Mouse (Mus musculus): ENCODE measurements at regions not wholly inside any gene's neighbourhood (a gene's known extent, or its start where the extent isn't known, plus 50 kb on each side); places are given as distances from the start of the nearest gene placed in this dataset.

GRCm38 (mm10) chr10:126763976-126764375 lies 137.2 kb downstream of the Atp23 start:
- 49% methylated on average over 5 of the region's 5 CpGs for WGBS (ENCODE audit: insufficient replicate concordance)
- no peaks in the 10 kb centered on the region for H3K36me3 ChIP-seq (ENCODE audit: control insufficient read depth, insufficient read depth)
- H3K27me3 ChIP-seq (ENCODE audit: control insufficient read depth, insufficient read depth, low read depth, low read length) = no peaks in the 10 kb centered on the region
- H3K4me3 ChIP-seq (ENCODE audit: low read depth, low read length) = no peak overlapping the region
- no peak overlapping the region for H3K9ac ChIP-seq (ENCODE audit: low read depth, low read length)
- no peak overlapping the region for H3K27ac ChIP-seq (ENCODE audit: low read length)
- no peaks in the 10 kb centered on the region for H3K4me1 ChIP-seq (ENCODE audit: control insufficient read depth, low read depth, low read length)
- no peak for ATAC-seq (ENCODE audit: low read depth)
- H3K4me2 ChIP-seq (ENCODE audit: low read depth, low read length) = no peak overlapping the region
- H3K9me3 ChIP-seq (replicated peaks; ENCODE audit: control insufficient read depth, low read length) = no peaks in the 10 kb centered on the region

- Histone ChIP-seq H3K4me2 (ENCODE audit: low read depth, low read length) (no peak overlapping the region), H3K4me1 (ENCODE audit: control insufficient read depth, low read depth, low read length) (no peaks in the 10 kb centered on the region), H3K27ac (ENCODE audit: low read length) (no peak overlapping the region), H3K9ac (ENCODE audit: low read depth, low read length) (no peak overlapping the region), H3K9me3 (replicated peaks; ENCODE audit: control insufficient read depth, low read length) (no peaks in the 10 kb centered on the region), H3K4me3 (ENCODE audit: low read depth, low read length) (no peak overlapping the region), H3K27me3 (ENCODE audit: control insufficient read depth, insufficient read depth, low read depth, low read length) (no peaks in the 10 kb centered on the region), H3K36me3 (ENCODE audit: control insufficient read depth, insufficient read depth) (no peaks in the 10 kb centered on the region)
- 74% methylated on average over 7 of the region's 7 CpGs for WGBS (ENCODE audit: insufficient replicate concordance)
- no peak for ATAC-seq (ENCODE audit: low read depth)
These were observed 142.5 kb downstream of the Atp23 start for GRCm38 (mm10) chr10:126758682-126759081.

GRCm38 (mm10) chr10:126753201-126753600 lies 148.0 kb downstream of the Atp23 start:
- H3K36me3 ChIP-seq (ENCODE audit: control insufficient read depth, insufficient read depth) = no peaks in the 10 kb centered on the region
- no peaks in the 10 kb centered on the region for H3K4me1 ChIP-seq (ENCODE audit: control insufficient read depth, low read depth, low read length)
- 53% methylated on average over 6 of the region's 6 CpGs for WGBS (ENCODE audit: insufficient replicate concordance)
- no peak for ATAC-seq (ENCODE audit: low read depth)
- no peak overlapping the region for H3K4me3 ChIP-seq (ENCODE audit: low read depth, low read length)
- no peak overlapping the region for H3K4me2 ChIP-seq (ENCODE audit: low read depth, low read length)
- no peak overlapping the region for H3K27ac ChIP-seq (ENCODE audit: low read length)
- no peaks in the 10 kb centered on the region for H3K27me3 ChIP-seq (ENCODE audit: control insufficient read depth, insufficient read depth, low read depth, low read length)
- no peaks in the 10 kb centered on the region for H3K9me3 ChIP-seq (replicated peaks; ENCODE audit: control insufficient read depth, low read length)
- H3K9ac ChIP-seq (ENCODE audit: low read depth, low read length) = no peak overlapping the region

GRCm38 (mm10) chr10:126752699-126753098 lies 148.5 kb downstream of the Atp23 start:
- Histone ChIP-seq H3K4me1 (ENCODE audit: control insufficient read depth, low read depth, low read length) (no peaks in the 10 kb centered on the region), H3K4me3 (ENCODE audit: low read depth, low read length) (no peak overlapping the region), H3K9ac (ENCODE audit: low read depth, low read length) (no peak overlapping the region), H3K4me2 (ENCODE audit: low read depth, low read length) (no peak overlapping the region), H3K27ac (ENCODE audit: low read length) (no peak overlapping the region), H3K36me3 (ENCODE audit: control insufficient read depth, insufficient read depth) (no peaks in the 10 kb centered on the region), H3K27me3 (ENCODE audit: control insufficient read depth, insufficient read depth, low read depth, low read length) (no peaks in the 10 kb centered on the region), H3K9me3 (replicated peaks; ENCODE audit: control insufficient read depth, low read length) (no peaks in the 10 kb centered on the region)
- 52% methylated on average over 11 of the region's 11 CpGs for WGBS (ENCODE audit: insufficient replicate concordance)
- ATAC-seq (ENCODE audit: low read depth) = no peak

- H3K36me3 ChIP-seq (ENCODE audit: control insufficient read depth, insufficient read depth) = no peaks in the 10 kb centered on the region
- no peak overlapping the region for H3K27ac ChIP-seq (ENCODE audit: low read length)
- H3K27me3 ChIP-seq (ENCODE audit: control insufficient read depth, insufficient read depth, low read depth, low read length) = no peaks in the 10 kb centered on the region
- H3K4me3 ChIP-seq (ENCODE audit: low read depth, low read length) = no peak overlapping the region
- H3K4me1 ChIP-seq (ENCODE audit: control insufficient read depth, low read depth, low read length) = no peaks in the 10 kb centered on the region
- no peak overlapping the region for H3K4me2 ChIP-seq (ENCODE audit: low read depth, low read length)
- no peak for ATAC-seq (ENCODE audit: low read depth)
- WGBS (ENCODE audit: insufficient replicate concordance) = 58% methylated on average over 17 of the region's 17 CpGs
- no peaks in the 10 kb centered on the region for H3K9me3 ChIP-seq (replicated peaks; ENCODE audit: control insufficient read depth, low read length)
- H3K9ac ChIP-seq (ENCODE audit: low read depth, low read length) = no peak overlapping the region
These were observed 152.3 kb downstream of the Atp23 start for GRCm38 (mm10) chr10:126748696-126749466.

- WGBS (ENCODE audit: insufficient replicate concordance) = 41% methylated on average over 2 of the region's 2 CpGs
- peak; percentile 71 for ATAC-seq (ENCODE audit: low read depth)
- H3K9ac ChIP-seq (ENCODE audit: low read depth, low read length) = no peak overlapping the region
- H3K4me2 ChIP-seq (ENCODE audit: low read depth, low read length) = no peak overlapping the region
- H3K9me3 ChIP-seq (replicated peaks; ENCODE audit: control insufficient read depth, low read length) = no peaks in the 10 kb centered on the region
- H3K4me1 ChIP-seq (ENCODE audit: control insufficient read depth, low read depth, low read length) = no peaks in the 10 kb centered on the region
- no peak overlapping the region for H3K27ac ChIP-seq (ENCODE audit: low read length)
- H3K36me3 ChIP-seq (ENCODE audit: control insufficient read depth, insufficient read depth) = no peaks in the 10 kb centered on the region
- no peaks in the 10 kb centered on the region for H3K27me3 ChIP-seq (ENCODE audit: control insufficient read depth, insufficient read depth, low read depth, low read length)
- no peak overlapping the region for H3K4me3 ChIP-seq (ENCODE audit: low read depth, low read length)
These were observed 166.5 kb downstream of the Atp23 start for GRCm38 (mm10) chr10:126734661-126735060.

- WGBS (ENCODE audit: insufficient replicate concordance) = 59% methylated on average over 4 of the region's 4 CpGs
- no peak overlapping the region for H3K4me3 ChIP-seq (ENCODE audit: low read depth, low read length)
- no peaks in the 10 kb centered on the region for H3K36me3 ChIP-seq (ENCODE audit: control insufficient read depth, insufficient read depth)
- H3K4me1 ChIP-seq (ENCODE audit: control insufficient read depth, low read depth, low read length) = no peaks in the 10 kb centered on the region
- no peak overlapping the region for H3K4me2 ChIP-seq (ENCODE audit: low read depth, low read length)
- no peaks in the 10 kb centered on the region for H3K27me3 ChIP-seq (ENCODE audit: control insufficient read depth, insufficient read depth, low read depth, low read length)
- H3K9me3 ChIP-seq (replicated peaks; ENCODE audit: control insufficient read depth, low read length) = no peaks in the 10 kb centered on the region
- H3K27ac ChIP-seq (ENCODE audit: low read length) = no peak overlapping the region
- no peak overlapping the region for H3K9ac ChIP-seq (ENCODE audit: low read depth, low read length)
- peak; percentile 68 for ATAC-seq (ENCODE audit: low read depth)
These were observed 173.3 kb downstream of the Atp23 start for GRCm38 (mm10) chr10:126727840-126728239.

- Histone ChIP-seq H3K27me3 (ENCODE audit: control insufficient read depth, insufficient read depth, low read depth, low read length) (no peaks in the 10 kb centered on the region), H3K36me3 (ENCODE audit: control insufficient read depth, insufficient read depth) (no peaks in the 10 kb centered on the region), H3K9ac (ENCODE audit: low read depth, low read length) (no peak overlapping the region), H3K4me2 (ENCODE audit: low read depth, low read length) (no peak overlapping the region), H3K9me3 (replicated peaks; ENCODE audit: control insufficient read depth, low read length) (no peaks in the 10 kb centered on the region), H3K27ac (ENCODE audit: low read length) (no peak overlapping the region), H3K4me3 (ENCODE audit: low read depth, low read length) (no peak overlapping the region), H3K4me1 (ENCODE audit: control insufficient read depth, low read depth, low read length) (no peaks in the 10 kb centered on the region)
- no peak for ATAC-seq (ENCODE audit: low read depth)
- WGBS (ENCODE audit: insufficient replicate concordance) = 57% methylated on average over 2 of the region's 2 CpGs
These were observed 183.2 kb downstream of the Atp23 start for GRCm38 (mm10) chr10:126717961-126718360.

- H3K4me3 ChIP-seq (ENCODE audit: low read depth, low read length) = no peak overlapping the region
- H3K4me1 ChIP-seq (ENCODE audit: control insufficient read depth, low read depth, low read length) = no peaks in the 10 kb centered on the region
- no peaks in the 10 kb centered on the region for H3K27me3 ChIP-seq (ENCODE audit: control insufficient read depth, insufficient read depth, low read depth, low read length)
- ATAC-seq (ENCODE audit: low read depth) = no peak
- 37% methylated on average over 3 of the region's 3 CpGs for WGBS (ENCODE audit: insufficient replicate concordance)
- no peaks in the 10 kb centered on the region for H3K9me3 ChIP-seq (replicated peaks; ENCODE audit: control insufficient read depth, low read length)
- H3K27ac ChIP-seq (ENCODE audit: low read length) = no peak overlapping the region
- H3K9ac ChIP-seq (ENCODE audit: low read depth, low read length) = no peak overlapping the region
- no peaks in the 10 kb centered on the region for H3K36me3 ChIP-seq (ENCODE audit: control insufficient read depth, insufficient read depth)
- no peak overlapping the region for H3K4me2 ChIP-seq (ENCODE audit: low read depth, low read length)
These were observed 189.4 kb downstream of the Atp23 start for GRCm38 (mm10) chr10:126711758-126712157.

All from liver, embryonic 16.5 days (tissue).